Mouse (Mus musculus): ENCODE data around the gene Slc23a2.

The Slc23a2 gene

GRCm38 (mm10) chr2:132144971-132145691 lies at the start of gene Slc23a2:
TSS of gene Slc23a2 (minus strand) at chr2:132145108.
- DNase-seq (ENCODE audit: low read depth, low spot score) = no peak

GRCm38 (mm10) chr2:132190602-132191161 lies 45.8 kb upstream of the Slc23a2 start:
- no peak for DNase-seq (ENCODE audit: low read depth, low spot score)

- no peak for DNase-seq (ENCODE audit: low read depth, low spot score)
These were observed 39.0 kb upstream of the Slc23a2 start for GRCm38 (mm10) chr2:132183874-132184273.

GRCm38 (mm10) chr2:132180463-132181205 lies 35.7 kb upstream of the Slc23a2 start:
- no peak for DNase-seq (ENCODE audit: low read depth, low spot score)

- no peak for DNase-seq (ENCODE audit: low read depth, low spot score)
These were observed 34.5 kb upstream of the Slc23a2 start for GRCm38 (mm10) chr2:132179371-132179770.

- DNase-seq (ENCODE audit: low read depth, low spot score) = no peak
These were observed 32.5 kb upstream of the Slc23a2 start for GRCm38 (mm10) chr2:132177406-132177805.

- peak; percentile 36 for DNase-seq (ENCODE audit: low read depth, low spot score)
These were observed 31.5 kb upstream of the Slc23a2 start for GRCm38 (mm10) chr2:132176289-132176848.

GRCm38 (mm10) chr2:132174048-132174447 lies 29.1 kb upstream of the Slc23a2 start:
- DNase-seq (ENCODE audit: low read depth, low spot score) = no peak

- DNase-seq (ENCODE audit: low read depth, low spot score) = no peak
These were observed 27.0 kb upstream of the Slc23a2 start for GRCm38 (mm10) chr2:132171939-132172338.

- DNase-seq (ENCODE audit: low read depth, low spot score) = no peak
These were observed 24.2 kb upstream of the Slc23a2 start for GRCm38 (mm10) chr2:132169150-132169549.

GRCm38 (mm10) chr2:132163626-132164025 lies 18.7 kb upstream of the Slc23a2 start:
- DNase-seq (ENCODE audit: low read depth, low spot score) = no peak

GRCm38 (mm10) chr2:132157482-132157881 lies 12.6 kb upstream of the Slc23a2 start:
- no peak for DNase-seq (ENCODE audit: low read depth, low spot score)

GRCm38 (mm10) chr2:132152670-132153069 lies 7.8 kb upstream of the Slc23a2 start:
- no peak for DNase-seq (ENCODE audit: low read depth, low spot score)

GRCm38 (mm10) chr2:132151592-132151991 lies 6.7 kb upstream of the Slc23a2 start:
- DNase-seq (ENCODE audit: low read depth, low spot score) = peak; percentile 47

GRCm38 (mm10) chr2:132150926-132151325 lies 6.0 kb upstream of the Slc23a2 start:
- no peak for DNase-seq (ENCODE audit: low read depth, low spot score)

GRCm38 (mm10) chr2:132146502-132146901 lies 1.6 kb upstream of the Slc23a2 start:
- no peak for DNase-seq (ENCODE audit: low read depth, low spot score)

- no peak for DNase-seq (ENCODE audit: low read depth, low spot score)
These were observed 673 bp downstream of the Slc23a2 start for GRCm38 (mm10) chr2:132143943-132144927.

GRCm38 (mm10) chr2:132142606-132143005 lies 2.3 kb downstream of the Slc23a2 start:
- DNase-seq (ENCODE audit: low read depth, low spot score) = no peak

- no peak for DNase-seq (ENCODE audit: low read depth, low spot score)
These were observed 4.4 kb downstream of the Slc23a2 start for GRCm38 (mm10) chr2:132140536-132140935.

- DNase-seq (ENCODE audit: low read depth, low spot score) = no peak
These were observed 5.8 kb downstream of the Slc23a2 start for GRCm38 (mm10) chr2:132139099-132139498.

All from skeletal muscle tissue, adult 2 months (tissue).